Mouse (Mus musculus): ENCODE results near the gene Srd5a1. TPM values are rescaled to one million over a fixed set of nuclear protein-coding genes. Genes with fewer than 3 reads are reported as not detected.
"Not testable (repeated sequence)": the region's sequence is repeated elsewhere in the genome, so short reads cannot be mapped to it uniquely, and the experiment has no call there.

Srd5a1 gene
- polyA plus RNA-seq, 1 experiment from 2014 or later = 52.8 TPM

DNA sequence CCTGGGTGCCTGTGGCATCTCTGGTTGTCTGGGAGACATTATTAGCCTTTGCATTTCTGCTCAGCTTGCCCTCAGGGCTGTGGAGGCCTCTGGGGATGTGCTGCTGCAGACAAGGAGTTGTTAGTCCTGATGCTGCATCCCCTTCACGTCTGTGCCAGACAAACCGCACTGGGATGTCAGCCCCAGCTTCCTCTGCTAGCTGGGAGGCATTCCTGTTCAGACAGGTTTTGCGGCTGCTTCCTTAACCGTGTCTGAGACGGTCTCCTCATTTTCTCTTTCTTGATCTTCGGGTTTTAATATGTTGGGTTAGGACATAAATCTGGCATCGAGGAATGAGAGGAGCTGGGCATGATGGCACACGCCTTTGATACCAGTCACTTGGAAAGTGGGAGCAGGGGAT, 19.0 kb downstream of the Srd5a1 start:
- no peaks in the 10 kb centered on the region for H3K4me1 ChIP-seq
- ATAC-seq (ENCODE audit: insufficient number of reproducible peaks, low FRiP score, low TSS enrichment, low read depth) = peak; percentile 35; the same call in 1 of the 2 replicates
- no peaks in the 10 kb centered on the region for H3K36me3 ChIP-seq
- H3K4me2 ChIP-seq = no peak overlapping the region
- H3K27me3 ChIP-seq = no peaks in the 10 kb centered on the region
- peak overlapping the region; percentile 43; the same call in 1 of the 2 replicates for H3K27ac ChIP-seq
- no peak overlapping the region for H3K9ac ChIP-seq
- 68% methylated on average over 8 of the region's 8 CpGs for WGBS
- H3K4me3 ChIP-seq = no peak overlapping the region
- no peaks in the 10 kb centered on the region for H3K9me3 ChIP-seq

DNA sequence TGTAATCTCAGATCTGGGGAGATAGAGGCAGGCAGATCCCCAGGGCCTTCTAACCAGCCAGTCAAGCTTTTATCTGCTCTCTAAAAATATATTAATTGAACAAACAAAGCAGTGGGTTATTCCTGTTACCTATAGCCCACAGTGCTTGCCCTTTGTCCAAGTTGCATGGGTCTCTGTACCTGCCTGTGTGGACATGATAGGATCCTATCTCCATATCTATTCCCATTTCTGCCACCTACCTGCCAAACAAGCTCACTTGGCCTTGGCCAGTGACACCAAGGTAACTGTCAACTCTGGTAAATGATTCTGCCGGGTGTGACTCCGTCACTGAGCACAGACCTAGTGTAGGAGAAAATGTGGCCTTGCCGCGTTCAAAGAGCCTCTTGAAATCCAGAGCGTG, 19.9 kb downstream of the Srd5a1 start:
- ATAC-seq (ENCODE audit: insufficient number of reproducible peaks, low FRiP score, low TSS enrichment, low read depth) = no peak
- H3K4me3 ChIP-seq = no peak overlapping the region
- WGBS = 91% methylated on average over 5 of the region's 5 CpGs
- no peaks in the 10 kb centered on the region for H3K9me3 ChIP-seq
- no peaks in the 10 kb centered on the region for H3K27me3 ChIP-seq
- H3K27ac ChIP-seq = peak overlapping the region; percentile 43; the same call in 1 of the 2 replicates
- no peaks in the 10 kb centered on the region for H3K4me1 ChIP-seq
- no peaks in the 10 kb centered on the region for H3K36me3 ChIP-seq
- H3K4me2 ChIP-seq = no peak overlapping the region
- no peak overlapping the region for H3K9ac ChIP-seq

DNA sequence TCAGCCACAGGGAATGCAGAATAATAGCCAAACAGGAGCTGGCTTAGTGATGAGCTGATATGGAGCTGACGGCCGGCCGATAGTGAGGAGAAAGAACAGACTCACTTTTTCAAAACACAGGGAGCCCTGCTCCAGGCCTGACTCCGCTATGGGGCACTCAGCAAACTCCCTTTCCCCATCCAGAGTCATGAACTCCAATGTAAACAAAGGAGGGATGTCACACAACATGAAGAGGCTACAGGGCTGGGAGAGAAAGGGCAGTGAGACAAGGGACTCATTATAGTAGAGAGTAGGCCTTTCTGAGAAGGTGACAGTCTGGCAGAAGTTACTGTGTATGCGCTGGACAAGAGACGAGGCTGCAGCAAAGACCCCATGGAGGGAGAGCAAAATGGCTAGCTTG, 23.0 kb downstream of the Srd5a1 start:
- 75% methylated on average over 6 of the region's 6 CpGs for WGBS
- Histone ChIP-seq H3K36me3 (no peaks in the 10 kb centered on the region), H3K4me1 (no peaks in the 10 kb centered on the region), H3K9me3 (no peaks in the 10 kb centered on the region), H3K27me3 (no peaks in the 10 kb centered on the region), H3K4me2 (no peak overlapping the region), H3K9ac (no peak overlapping the region), H3K4me3 (no peak overlapping the region), H3K27ac (no peak overlapping the region)
- ATAC-seq (ENCODE audit: insufficient number of reproducible peaks, low FRiP score, low TSS enrichment, low read depth) = no peak

DNA sequence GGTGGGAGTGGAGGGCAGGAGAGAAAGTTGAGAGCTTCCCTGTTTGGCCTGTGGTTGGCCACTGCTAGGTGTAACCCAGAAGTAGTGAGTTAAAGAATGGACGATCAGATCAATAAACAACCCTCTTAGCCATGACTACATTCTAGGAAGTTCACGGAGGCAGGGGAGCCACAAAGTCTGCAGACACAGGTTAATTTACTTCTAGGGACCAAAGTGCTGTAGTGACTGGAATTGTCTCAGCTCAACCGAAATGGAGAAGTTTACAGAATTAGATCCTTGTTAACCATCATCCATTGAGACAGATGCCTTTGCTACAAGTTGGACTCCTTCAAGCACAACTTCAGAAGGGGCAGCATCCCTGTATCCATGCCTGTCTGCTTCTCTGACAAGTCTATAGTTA, 23.4 kb downstream of the Srd5a1 start:
- Histone ChIP-seq H3K4me1 (no peaks in the 10 kb centered on the region), H3K27ac (no peak overlapping the region), H3K27me3 (no peaks in the 10 kb centered on the region), H3K4me2 (no peak overlapping the region), H3K36me3 (no peaks in the 10 kb centered on the region), H3K4me3 (no peak overlapping the region), H3K9me3 (no peaks in the 10 kb centered on the region), H3K9ac (no peak overlapping the region)
- no peak for ATAC-seq (ENCODE audit: insufficient number of reproducible peaks, low FRiP score, low TSS enrichment, low read depth)
- WGBS = 63% methylated on average over 3 of the region's 3 CpGs

DNA sequence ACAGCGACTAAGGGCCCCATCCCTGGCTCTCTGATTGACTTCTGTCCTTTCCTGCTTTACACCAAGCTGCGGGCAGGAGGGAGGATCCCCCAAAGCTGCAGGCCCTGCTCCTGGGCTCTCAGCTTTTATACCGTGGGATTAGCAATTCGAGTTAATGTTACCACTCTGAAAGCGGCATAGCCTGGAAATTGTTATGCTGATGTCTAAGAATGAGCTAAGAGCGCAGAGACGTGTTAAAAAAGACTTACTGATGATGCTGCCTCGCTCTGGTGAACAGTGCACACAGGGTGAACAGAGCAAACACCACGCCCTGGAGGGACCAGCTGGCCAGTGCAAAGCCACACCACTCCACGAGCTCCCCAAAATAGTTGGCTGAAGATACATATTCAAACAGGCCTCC, 24.9 kb downstream of the Srd5a1 start:
- 64% methylated on average over 10 of the region's 10 CpGs for WGBS
- no peak overlapping the region for H3K4me2 ChIP-seq
- H3K27ac ChIP-seq = no peak overlapping the region
- no peaks in the 10 kb centered on the region for H3K27me3 ChIP-seq
- no peak for ATAC-seq (ENCODE audit: insufficient number of reproducible peaks, low FRiP score, low TSS enrichment, low read depth)
- no peak overlapping the region for H3K9ac ChIP-seq
- H3K4me1 ChIP-seq = no peaks in the 10 kb centered on the region
- H3K4me3 ChIP-seq = no peak overlapping the region
- H3K36me3 ChIP-seq = no peaks in the 10 kb centered on the region
- no peaks in the 10 kb centered on the region for H3K9me3 ChIP-seq

DNA sequence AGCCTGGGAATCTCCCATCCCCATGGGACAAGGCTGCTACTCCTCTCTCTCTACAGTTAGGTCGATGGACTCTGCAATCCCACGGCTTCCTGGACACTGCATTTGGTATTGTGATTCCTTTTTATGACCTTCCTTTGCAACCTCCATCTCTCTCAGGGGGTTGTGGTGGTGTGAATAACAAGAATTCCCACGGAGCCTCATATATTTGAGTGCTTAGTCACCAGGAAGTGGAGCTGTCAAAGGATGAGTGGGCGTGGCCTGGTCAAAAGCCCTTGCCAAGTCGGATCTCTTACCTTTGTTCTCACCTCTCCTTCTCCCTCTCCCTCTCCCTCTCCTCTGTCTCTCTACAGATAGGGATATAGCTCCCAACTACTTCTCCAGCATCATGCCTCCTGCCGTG, 25.4 kb downstream of the Srd5a1 start:
- Histone ChIP-seq H3K4me2 (no peak overlapping the region), H3K4me3 (no peak overlapping the region), H3K36me3 (no peaks in the 10 kb centered on the region), H3K9ac (no peak overlapping the region), H3K27ac (no peak overlapping the region), H3K9me3 (no peaks in the 10 kb centered on the region), H3K4me1 (no peaks in the 10 kb centered on the region), H3K27me3 (no peaks in the 10 kb centered on the region)
- no peak for ATAC-seq (ENCODE audit: insufficient number of reproducible peaks, low FRiP score, low TSS enrichment, low read depth)
- 49% methylated on average over 6 of the region's 6 CpGs for WGBS

DNA sequence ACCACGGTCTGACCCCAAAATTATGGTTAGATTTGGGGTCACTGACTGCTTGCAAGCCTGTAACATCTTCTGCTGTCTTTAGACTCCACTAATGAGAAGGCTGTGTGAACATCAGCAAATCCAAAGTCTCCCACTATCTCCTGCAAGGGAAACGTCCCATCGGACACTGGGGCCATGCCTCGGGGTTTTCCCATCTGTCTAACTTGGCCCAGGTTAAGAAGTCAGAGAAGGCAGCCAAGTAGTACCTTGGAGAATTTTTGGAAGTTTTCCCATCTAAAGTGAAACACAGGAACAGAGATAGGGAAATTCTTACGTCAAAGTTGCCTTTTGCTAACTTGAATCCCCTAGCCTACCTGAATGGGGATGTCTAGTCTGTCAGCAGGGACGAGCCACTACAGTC, 27.7 kb downstream of the Srd5a1 start:
- H3K9me3 ChIP-seq = no peaks in the 10 kb centered on the region
- no peak overlapping the region for H3K4me2 ChIP-seq
- ATAC-seq (ENCODE audit: insufficient number of reproducible peaks, low FRiP score, low TSS enrichment, low read depth) = no peak
- no peak overlapping the region for H3K9ac ChIP-seq
- H3K4me3 ChIP-seq = no peak overlapping the region
- H3K36me3 ChIP-seq = no peaks in the 10 kb centered on the region
- H3K27me3 ChIP-seq = no peaks in the 10 kb centered on the region
- 81% methylated on average over 6 of the region's 6 CpGs for WGBS
- H3K27ac ChIP-seq = no peak overlapping the region
- H3K4me1 ChIP-seq = no peaks in the 10 kb centered on the region

DNA sequence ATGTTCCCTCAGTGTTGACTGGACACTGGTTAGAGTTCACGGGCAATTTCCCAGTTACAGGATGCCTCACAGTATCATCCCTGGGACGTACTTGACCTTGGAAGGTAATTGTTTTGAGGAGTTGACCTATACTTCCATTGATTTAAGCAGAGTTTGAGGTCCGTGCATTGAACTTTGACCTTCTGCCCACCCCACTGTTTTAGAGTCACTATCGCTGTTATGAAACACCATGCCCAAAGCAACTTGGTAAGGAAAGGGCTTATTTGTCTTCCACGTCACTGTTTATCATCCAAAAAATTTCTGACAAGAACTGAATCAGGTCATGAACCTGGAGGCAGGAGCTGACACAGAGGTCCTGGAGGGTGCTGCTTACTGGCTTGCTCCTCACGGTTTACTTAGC, 28.8 kb downstream of the Srd5a1 start:
- no peaks in the 10 kb centered on the region for H3K4me1 ChIP-seq
- H3K4me2 ChIP-seq = no peak overlapping the region
- H3K9me3 ChIP-seq = no peaks in the 10 kb centered on the region
- no peak overlapping the region for H3K27ac ChIP-seq
- H3K36me3 ChIP-seq = no peaks in the 10 kb centered on the region
- H3K4me3 ChIP-seq = no peak overlapping the region
- no peak for ATAC-seq (ENCODE audit: insufficient number of reproducible peaks, low FRiP score, low TSS enrichment, low read depth)
- H3K27me3 ChIP-seq = no peaks in the 10 kb centered on the region
- 91% methylated on average over 6 of the region's 6 CpGs for WGBS
- no peak overlapping the region for H3K9ac ChIP-seq

DNA sequence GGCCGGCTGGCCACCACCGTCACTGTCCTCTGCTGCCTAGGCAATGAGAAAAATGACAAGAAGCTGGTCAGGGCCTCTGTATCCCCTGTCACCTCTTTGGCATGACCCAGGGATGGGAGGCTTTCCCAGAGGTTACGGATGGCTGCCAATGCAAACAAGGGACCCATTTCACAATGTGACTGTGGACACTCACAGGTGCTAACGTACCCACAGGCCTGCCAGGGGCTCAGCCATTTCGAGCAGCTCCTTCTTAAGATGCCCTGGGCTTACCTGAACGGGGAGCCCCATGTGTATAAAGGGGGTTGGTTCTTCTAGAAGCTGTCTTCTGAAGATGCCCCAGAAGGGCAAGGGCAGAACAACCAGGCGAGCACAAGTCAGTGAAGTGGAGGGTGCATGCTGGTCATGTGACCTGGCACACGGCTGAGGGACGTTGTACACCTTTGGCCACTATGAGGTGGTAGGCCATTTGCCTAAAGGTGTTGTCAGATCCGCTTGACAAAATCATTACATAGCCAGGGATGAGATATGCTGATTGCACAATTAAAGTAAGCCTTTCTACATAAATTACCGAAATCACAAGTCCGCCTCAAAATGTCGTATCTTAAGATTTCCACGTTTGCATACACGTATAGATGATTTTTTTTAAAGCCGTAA, 33.9 kb downstream of the Srd5a1 start:
- Histone ChIP-seq H3K9me3 (no peaks in the 10 kb centered on the region), H3K27me3 (no peaks in the 10 kb centered on the region), H3K4me3 (no peak overlapping the region), H3K4me1 (no peaks in the 10 kb centered on the region), H3K9ac (no peak overlapping the region), H3K36me3 (no peaks in the 10 kb centered on the region), H3K4me2 (no peak overlapping the region), H3K27ac (no peak overlapping the region)
- no peak for ATAC-seq (ENCODE audit: insufficient number of reproducible peaks, low FRiP score, low TSS enrichment, low read depth)
- WGBS = 86% methylated on average over 16 of the region's 16 CpGs

DNA sequence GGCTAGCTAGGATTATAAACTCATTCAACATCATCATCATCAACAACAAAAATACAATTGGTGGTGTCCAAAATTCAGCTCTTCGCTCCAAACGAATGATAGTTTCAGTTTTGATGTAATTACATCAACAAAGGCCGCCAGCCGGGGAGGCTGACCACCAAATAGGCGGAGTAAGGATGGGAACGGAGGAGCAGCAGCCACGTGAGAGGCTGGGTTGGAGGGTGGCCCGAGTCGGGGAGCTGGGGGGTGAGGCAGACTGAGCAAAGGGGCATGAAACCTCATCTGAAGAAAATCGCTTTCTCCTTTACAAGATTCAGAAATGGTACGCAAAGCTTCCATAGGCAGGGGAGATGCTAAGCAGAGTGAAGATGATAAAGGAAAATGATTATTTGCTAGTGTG, 34.6 kb downstream of the Srd5a1 start:
- Histone ChIP-seq H3K4me1 (no peaks in the 10 kb centered on the region), H3K27ac (no peak overlapping the region), H3K36me3 (no peaks in the 10 kb centered on the region), H3K9ac (no peak overlapping the region), H3K27me3 (no peaks in the 10 kb centered on the region), H3K4me2 (no peak overlapping the region), H3K4me3 (no peak overlapping the region), H3K9me3 (no peaks in the 10 kb centered on the region)
- 61% methylated on average over 11 of the region's 11 CpGs for WGBS
- no peak for ATAC-seq (ENCODE audit: insufficient number of reproducible peaks, low FRiP score, low TSS enrichment, low read depth)

DNA sequence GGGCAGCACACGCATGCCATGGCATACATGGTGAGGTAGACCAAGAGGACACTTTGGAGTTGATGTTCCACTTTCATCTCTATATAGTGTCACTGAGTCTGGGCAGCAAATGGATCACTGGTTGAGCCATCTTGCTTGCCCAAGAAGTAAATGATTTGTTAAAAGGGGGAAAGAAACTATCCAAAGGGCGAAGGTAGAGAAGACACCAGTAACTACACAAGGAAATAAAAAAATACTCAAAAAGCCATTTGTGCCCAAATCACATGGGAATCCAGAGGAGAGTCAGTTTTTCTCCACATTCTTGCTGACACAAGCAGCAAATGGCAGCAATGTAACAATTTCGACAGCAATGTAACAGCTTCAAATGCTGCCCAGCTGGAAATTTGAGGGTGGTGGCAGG, 38.6 kb downstream of the Srd5a1 start:
- H3K9me3 ChIP-seq = no peaks in the 10 kb centered on the region
- no peak for ATAC-seq (ENCODE audit: insufficient number of reproducible peaks, low FRiP score, low TSS enrichment, low read depth)
- no peak overlapping the region for H3K4me2 ChIP-seq
- no peaks in the 10 kb centered on the region for H3K27me3 ChIP-seq
- no peaks in the 10 kb centered on the region for H3K4me1 ChIP-seq
- H3K9ac ChIP-seq = no peak overlapping the region
- WGBS = 88% methylated on average over 3 of the region's 3 CpGs
- no peaks in the 10 kb centered on the region for H3K36me3 ChIP-seq
- no peak overlapping the region for H3K27ac ChIP-seq
- H3K4me3 ChIP-seq = no peak overlapping the region

DNA sequence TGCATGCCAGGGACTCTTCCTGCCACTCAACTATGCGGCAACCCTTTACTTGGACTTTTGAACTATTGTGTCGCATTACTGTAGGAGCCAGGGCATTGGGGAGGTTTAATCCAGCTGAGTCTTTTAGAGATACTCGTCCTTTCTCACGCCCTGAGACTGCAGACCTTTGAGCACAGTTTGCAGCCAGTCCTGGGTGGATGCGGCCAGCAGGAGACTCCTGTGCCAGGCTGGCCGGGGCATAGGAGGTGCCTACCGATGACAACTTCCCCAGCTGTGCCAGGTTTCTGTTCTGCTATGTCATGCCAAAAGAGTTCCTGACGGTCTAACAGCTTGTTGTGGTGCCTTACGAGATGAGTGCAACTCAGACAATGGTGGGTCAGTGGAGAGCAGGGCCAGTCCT, 42.0 kb downstream of the Srd5a1 start:
- no peak overlapping the region for H3K27ac ChIP-seq
- ATAC-seq (ENCODE audit: insufficient number of reproducible peaks, low FRiP score, low TSS enrichment, low read depth) = no peak
- no peak overlapping the region for H3K4me3 ChIP-seq
- no peaks in the 10 kb centered on the region for H3K27me3 ChIP-seq
- no peak overlapping the region for H3K4me2 ChIP-seq
- H3K9ac ChIP-seq = no peak overlapping the region
- WGBS = 84% methylated on average over 9 of the region's 9 CpGs
- H3K36me3 ChIP-seq = no peaks in the 10 kb centered on the region
- no peaks in the 10 kb centered on the region for H3K4me1 ChIP-seq
- no peaks in the 10 kb centered on the region for H3K9me3 ChIP-seq

DNA sequence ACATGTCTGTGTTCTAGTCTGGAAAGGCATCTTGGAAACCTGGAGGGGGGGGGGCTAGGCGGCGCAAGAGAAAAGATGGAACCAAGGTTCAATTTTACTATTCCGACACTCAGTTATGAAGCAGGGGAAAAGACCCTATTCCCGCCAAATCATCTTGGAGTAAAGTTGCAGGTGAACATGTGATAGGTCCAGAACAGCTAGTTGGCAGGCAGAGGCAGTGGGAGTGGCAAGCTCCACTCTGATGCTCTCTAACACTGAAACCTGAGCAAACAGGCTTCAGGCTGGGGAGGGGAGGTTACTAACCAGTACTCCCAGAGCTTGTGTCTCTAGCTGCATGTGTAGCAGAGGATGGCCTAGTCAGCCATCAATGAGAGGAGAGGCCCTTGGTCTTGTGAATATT, 45.8 kb downstream of the Srd5a1 start:
- not testable (repeated sequence) for H3K9me3 ChIP-seq; ATAC-seq (ENCODE audit: insufficient number of reproducible peaks, low FRiP score, low TSS enrichment, low read depth); H3K27ac ChIP-seq; H3K36me3 ChIP-seq; H3K4me2 ChIP-seq; H3K9ac ChIP-seq; H3K4me3 ChIP-seq; H3K4me1 ChIP-seq; H3K27me3 ChIP-seq
- 94% methylated on average over 4 of the region's 4 CpGs for WGBS

Data from limb, embryonic 15.5 days (tissue).